Mouse (Mus musculus) T-helper 17 cell (primary cell): ENCODE measurements around the gene Alg12.

Source experiments
- in situ Hi-C, 2 experiments: fragments of 300-600 bp; cut with MboI, MseI; formaldehyde crosslinking; loops; 1 replicate in 1 of 2; 2 replicates in 1 of 2; pipeline ENCODE4 v1.15.1; 2025; ENCODE audit warnings: high pct_unique_total_duplicates in 2 of 2

Gene Alg12

GRCm38 (mm10) chr15:88819026-88819905 is at the start of gene Alg12, which contains the start of gene Creld2:
TSS of gene Alg12 (minus strand) at chr15:88819318.
TSS of gene Creld2 (plus strand) at chr15:88819646.
- in situ Hi-C loops = loop anchor here in 1 of 2 experiments (5.0 kb wide), 1 partner anchor 47 kb away; no protein-coding TSS in a partner anchor

GRCm38 (mm10) chr15:88868024-88868742 is 49.1 kb upstream of the Alg12 start:
- in situ Hi-C loops = loop anchor here in 1 of 2 experiments (5.0 kb wide), 1 partner anchor 41 kb away; no protein-coding TSS in a partner anchor

- in situ Hi-C loops = loop anchor here in 1 of 2 experiments (5.0 kb wide), 1 partner anchor 40 kb away; no protein-coding TSS in a partner anchor
These were observed 48.4 kb upstream of the Alg12 start for GRCm38 (mm10) chr15:88867368-88868023.

GRCm38 (mm10) chr15:88866934-88867356 is 47.8 kb upstream of the Alg12 start:
- in situ Hi-C loops = loop anchor here in 1 of 2 experiments (5.0 kb wide), 1 partner anchor 40 kb away; no protein-coding TSS in a partner anchor

GRCm38 (mm10) chr15:88865888-88866695 is 47.0 kb upstream of the Alg12 start:
- in situ Hi-C loops = loop anchor here in 1 of 2 experiments (5.0 kb wide), 1 partner anchor 39 kb away; no protein-coding TSS in a partner anchor

- in situ Hi-C loops = loop anchor here in 1 of 2 experiments (5.0 kb wide), 1 partner anchor 38 kb away; no protein-coding TSS in a partner anchor
These were observed 45.9 kb upstream of the Alg12 start for GRCm38 (mm10) chr15:88865061-88865460.

GRCm38 (mm10) chr15:88864270-88865030 is 45.3 kb upstream of the Alg12 start:
- in situ Hi-C loops = loop anchor here in 1 of 2 experiments (5.0 kb wide), 1 partner anchor 37 kb away; no protein-coding TSS in a partner anchor

GRCm38 (mm10) chr15:88863695-88864231 is 44.6 kb upstream of the Alg12 start:
- in situ Hi-C loops = no loop called here

GRCm38 (mm10) chr15:88862881-88863694 is 44.0 kb upstream of the Alg12 start:
- in situ Hi-C loops = no loop called here

GRCm38 (mm10) chr15:88861772-88862622 is 42.9 kb upstream of the Alg12 start, which contains the start of gene Pim3:
TSS of gene Pim3 (plus strand) at chr15:88862186.
- in situ Hi-C loops = no loop called here

- in situ Hi-C loops = no loop called here
These were observed 41.7 kb upstream of the Alg12 start for GRCm38 (mm10) chr15:88860781-88861180.

- in situ Hi-C loops = no loop called here
These were observed 40.3 kb upstream of the Alg12 start for GRCm38 (mm10) chr15:88859206-88859970.

GRCm38 (mm10) chr15:88858707-88859106 is 39.6 kb upstream of the Alg12 start:
- in situ Hi-C loops = no loop called here

- in situ Hi-C loops = no loop called here
These were observed 39.0 kb upstream of the Alg12 start for GRCm38 (mm10) chr15:88858141-88858541.

- in situ Hi-C loops = no loop called here
These were observed 38.2 kb upstream of the Alg12 start for GRCm38 (mm10) chr15:88857361-88857760.

- in situ Hi-C loops = no loop called here
These were observed 37.5 kb upstream of the Alg12 start for GRCm38 (mm10) chr15:88856613-88857012.
